In genomic region chr12:98920194-98920991, GRCm38 (mm10) we compare ENCODE assay signal across 8 mouse cellular contexts. TPM values are rescaled to one million over a fixed set of nuclear protein-coding genes. Genes with fewer than 3 reads are reported as not detected.
A peak's percentile ranks its signal among the peaks of the same experiment; 100 is the strongest.
DNase-seq lines count a peak whose midpoint lies in the region; ATAC-seq lines count a peak whose summit lies in the region.

Gene Ttc8, plus strand, starts transcription at chr12:98920574.

- peak within 1 kb of the TSS; percentile 64 for H3K9ac ChIP-seq in embryonic facial prominence, embryonic 11.5 days (replicated peaks; ENCODE audit: low read length)
- H3K9ac ChIP-seq in intestine, embryonic 16.5 days (ENCODE audit: low read depth, low read length): peak within 1 kb of the TSS; percentile 81

- H3K4me1 ChIP-seq in embryonic facial prominence, embryonic 11.5 days (ENCODE audit: control insufficient read depth, insufficient read depth, low read length): no peaks in the 10 kb centered on the region
- no peaks in the 10 kb centered on the region for H3K4me1 ChIP-seq in intestine, embryonic 16.5 days (ENCODE audit: control insufficient read depth, insufficient read depth, low read length)

- DNase-seq in adrenal gland, postnatal 14 days: peak; percentile 90
- peak; percentile 93 for DNase-seq in embryonic facial prominence, embryonic 11.5 days (ENCODE audit: low spot score)
- DNase-seq in gonadal fat pad, adult 2 months (ENCODE audit: low read depth): no peak
- peak; percentile 89 to 93 for DNase-seq in left cerebral cortex, postnatal 25 days (ENCODE audit: low spot score in 2 of 2)
- peak; percentile 91 for DNase-seq in mesoderm, embryonic 11.5 days (ENCODE audit: low read depth, low spot score)
- DNase-seq in right cerebral cortex, postnatal 36 days (ENCODE audit: low spot score in 2 of 2): peak; percentile 81 to 83
- peak; percentile 83 to 84 for DNase-seq in urinary bladder, postnatal 4 days (ENCODE audit: low spot score in 2 of 2)

- intact Hi-C loops in left cerebral cortex, postnatal 25 days (cut with DNase I): no loop called here

- no peaks in the 10 kb centered on the region for H3K36me3 ChIP-seq in embryonic facial prominence, embryonic 11.5 days (replicated peaks; ENCODE audit: control insufficient read depth, insufficient read depth, low read depth, low read length)
- no peaks in the 10 kb centered on the region for H3K36me3 ChIP-seq in intestine, embryonic 16.5 days (ENCODE audit: control insufficient read depth, insufficient read depth, low read length)

- WGBS in embryonic facial prominence, embryonic 11.5 days: under 1% methylated on average over 35 of the region's 35 CpGs
- WGBS in intestine, embryonic 16.5 days: under 1% methylated on average over 35 of the region's 35 CpGs

- H3K9me3 ChIP-seq in embryonic facial prominence, embryonic 11.5 days (replicated peaks; ENCODE audit: control insufficient read depth, low read length): no peaks in the 10 kb centered on the region
- no peaks in the 10 kb centered on the region for H3K9me3 ChIP-seq in intestine, embryonic 16.5 days (ENCODE audit: control insufficient read depth, low read length)

- H3K27me3 ChIP-seq in embryonic facial prominence, embryonic 11.5 days (ENCODE audit: control insufficient read depth, insufficient read depth, low read length): no peaks in the 10 kb centered on the region
- no peaks in the 10 kb centered on the region for H3K27me3 ChIP-seq in intestine, embryonic 16.5 days (replicated peaks; ENCODE audit: control insufficient read depth, insufficient read depth, low read length)

- peak; percentile 98 for ATAC-seq in embryonic facial prominence, embryonic 11.5 days (replicated peaks; ENCODE audit: insufficient number of reproducible peaks, low FRiP score, low TSS enrichment, low read depth)
- peak; percentile 100 for ATAC-seq in intestine, embryonic 16.5 days

- H3K4me3 ChIP-seq in embryonic facial prominence, embryonic 11.5 days (ENCODE audit: low read depth, low read length): peak within 1 kb of the TSS; percentile 52
- peak within 1 kb of the TSS; percentile 79 for H3K4me3 ChIP-seq in intestine, embryonic 16.5 days (ENCODE audit: low read length)

- H3K27ac ChIP-seq in embryonic facial prominence, embryonic 11.5 days (replicated peaks; ENCODE audit: low read depth, low read length): no peak within 1 kb of the TSS
- peak within 1 kb of the TSS; percentile 45 for H3K27ac ChIP-seq in intestine, embryonic 16.5 days (ENCODE audit: low read length)

- H3K4me2 ChIP-seq in embryonic facial prominence, embryonic 11.5 days (ENCODE audit: low read depth, low read length): peak within 1 kb of the TSS; percentile 46
- peak within 1 kb of the TSS; percentile 84 for H3K4me2 ChIP-seq in intestine, embryonic 16.5 days (ENCODE audit: low read depth, low read length)

RNA-seq across cellular contexts. Expression of gene Ttc8, which starts in this region (rescaled TPM):
- total RNA-seq in adrenal gland, postnatal 14 days (2021): 20.8 and 22.0 TPM in 2 replicates
- polyA plus RNA-seq in embryonic facial prominence, embryonic 11.5 days (2014; fragmentation: Nextera tagmentation; extraction: Ambion mirVana): 35.4 and 35.7 TPM in 2 replicates
- 17.7 and 24.0 TPM in 2 replicates for polyA plus RNA-seq in gonadal fat pad, adult 2 months (2012; rRNA removed)
- polyA plus RNA-seq in intestine, embryonic 16.5 days (2015; fragmentation: Nextera tagmentation; extraction: Ambion mirVana): 13.1 and 14.6 TPM in 2 replicates
- 10 to 100 TPM; 39.2 to 46.8 TPM for total RNA-seq in left cerebral cortex, postnatal 25 days (2021)
